Mouse (Mus musculus) kidney, adult 2 months (tissue): Measurements from ENCODE around the gene Txndc17.

Source experiments
- CTCF ChIP-seq: fragments of 200-500 bp; conservative IDR thresholded peaks from 2 replicates; pipeline ENCODE4 v1.5.1; 2011; ENCODE audit warnings: low read depth, mild to moderate bottlenecking, control low read depth, low read length, moderate library complexity, mixed read lengths; ENCODE audit not compliant: insufficient read depth, insufficient read length
- POLR2A ChIP-seq: fragments of 200-500 bp; IDR thresholded peaks from one replicate; pipeline ENCODE4 v1.6.1; 2011; ENCODE audit warnings: low read depth, low read length, control low read depth

DNA sequence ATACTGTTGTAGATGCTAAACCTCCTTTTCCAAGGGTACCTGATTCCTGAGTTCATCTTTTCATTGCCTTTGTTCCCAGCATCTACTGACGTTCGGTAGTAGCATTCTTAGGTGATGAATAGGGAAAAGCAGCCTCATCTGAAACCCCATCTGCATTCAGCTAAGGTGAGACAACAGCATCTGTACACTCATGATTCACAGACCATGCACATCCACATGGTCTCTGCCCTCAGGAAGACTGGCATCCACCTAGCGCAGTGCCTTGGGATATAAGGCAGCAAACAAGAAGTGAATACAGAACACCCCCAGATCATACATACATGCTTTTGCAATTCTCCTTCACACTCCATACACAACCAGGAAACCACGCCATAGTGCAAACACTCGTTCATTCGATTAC lies 32.6 kb upstream of the Txndc17 start:
- TF ChIP-seq POLR2A (no peak), CTCF (no peak)
